Mouse (Mus musculus) heart, postnatal 0 days (tissue): ENCODE measurements around the gene Gpr180. TPM values are rescaled to one million over a fixed set of nuclear protein-coding genes. Genes with fewer than 3 reads are reported as not detected.

Source experiments
- ATAC-seq: fragments of 200-750 bp; cut with Nextera tagmentation; 2 replicates; pipeline ENCODE4 v1.8.0; 2017; ENCODE audit warnings: low read depth, moderate number of reproducible peaks, moderate library complexity; ENCODE audit not compliant: insufficient read depth
- DNase-seq: peaks from one replicate; pipeline ENCODE4 v3.0.0-alpha.2; 2016; ENCODE audit warnings: low spot score
- H3K27ac ChIP-seq: fragments of 300-500 bp; sonication (generic); 2 replicates; pipeline ENCODE4 v1.5.1; 2014; ENCODE audit warnings: low read depth, mild to moderate bottlenecking
- H3K27me3 ChIP-seq: fragments of 300-500 bp; sonication (generic); 2 replicates; pipeline ENCODE4 v1.6.1; 2014; ENCODE audit warnings: low read length, mixed read lengths; ENCODE audit not compliant: control insufficient read depth, insufficient read depth
- H3K36me3 ChIP-seq: fragments of 300-500 bp; sonication (generic); replicated peaks from 2 replicates; pipeline ENCODE4 v1.6.1; 2014; ENCODE audit warnings: low read length, mixed read lengths; ENCODE audit not compliant: control insufficient read depth, insufficient read depth
- H3K4me1 ChIP-seq: fragments of 300-500 bp; sonication (generic); 2 replicates; pipeline ENCODE4 v1.6.1; 2014; ENCODE audit warnings: antibody characterized with exemption; ENCODE audit not compliant: control insufficient read depth, insufficient read depth
- H3K4me2 ChIP-seq: fragments of 300-500 bp; sonication (generic); 2 replicates; pipeline ENCODE4 v1.6.1; 2014; ENCODE audit warnings: low read depth, mild to moderate bottlenecking, low read length, moderate library complexity
- H3K4me3 ChIP-seq: fragments of 300-500 bp; sonication (generic); 2 replicates; pipeline ENCODE4 v1.5.1; 2014; ENCODE audit warnings: low read depth, low read length
- H3K9ac ChIP-seq: fragments of 300-500 bp; sonication (generic); replicated peaks from 2 replicates; pipeline ENCODE4 v1.6.1; 2014; ENCODE audit warnings: low read depth, low read length, mixed read lengths
- H3K9me3 ChIP-seq: fragments of 300-500 bp; sonication (generic); replicated peaks from 2 replicates; pipeline ENCODE4 v1.6.1; 2016; ENCODE audit warnings: low read length; ENCODE audit not compliant: control insufficient read depth
- CTCF ChIP-seq: IDR thresholded peaks from 2 replicates; pipeline ENCODE4 v1.5.1; 2016; ENCODE audit warnings: antibody characterized with exemption, control low read depth, low read depth
- EP300 ChIP-seq: IDR thresholded peaks from 2 replicates; pipeline ENCODE4 v1.6.1; 2016; ENCODE audit warnings: antibody characterized with exemption, low read depth
- WGBS: fragments of 180-500 bp; shearing (Covaris S2); extraction: QIAGEN DNeasy Blood & Tissue Kit; methylation state at CpG from one replicate; pipeline ENCODE4 v1.1.7; 2014; 5-methylcytosine and 5-hydroxymethylcytosine counted together
- polyA plus RNA-seq: library from polyadenylated mRNA; unstranded; fragments of >200 nt; fragmentation: Nextera tagmentation; extraction: Ambion mirVana; gene quantifications from 2 replicates; pipeline ENCODE4 v1.2.1, GENCODE M21; 2015
- total RNA-seq: library from RNA; depleted of rRNA; stranded (reverse); fragments of >200 nt; gene quantifications from 2 replicates; pipeline ENCODE4 v1.2.3, GENCODE M21; 2014; ENCODE audit warnings: low replicate concordance

Gpr180 gene
- total and polyA plus RNA-seq, 2 experiments from 2014 or later = 41.6 to 70.0 TPM

GRCm38 (mm10) chr14:118173590-118174203 lies 36.7 kb downstream of the Gpr180 start:
- Histone ChIP-seq H3K4me2 (no peak overlapping the region), H3K4me1 (no peaks in the 10 kb centered on the region), H3K9ac (no peak overlapping the region), H3K27ac (no peak overlapping the region), H3K27me3 (no peaks in the 10 kb centered on the region), H3K4me3 (no peak overlapping the region), H3K9me3 (no peaks in the 10 kb centered on the region), H3K36me3 (peaks cover 10% of the 10 kb centered on the region)
- no peak for TF ChIP-seq CTCF
- no peak for TF ChIP-seq EP300
- ATAC-seq (no peak), DNase-seq (no peak)
- WGBS = 61% methylated on average over 11 of the region's 11 CpGs

- ATAC-seq (no peak), DNase-seq (no peak)
- H3K4me1 ChIP-seq = peaks cover 3% of the 10 kb centered on the region; the same call in 1 of the 2 replicates
- H3K36me3 ChIP-seq = no peaks in the 10 kb centered on the region
- H3K9me3 ChIP-seq = no peaks in the 10 kb centered on the region
- no peak overlapping the region for H3K9ac ChIP-seq
- H3K27me3 ChIP-seq = no peaks in the 10 kb centered on the region
- WGBS = 84% methylated on average over 30 of the region's 30 CpGs
- TF ChIP-seq EP300 = no peak
- TF ChIP-seq CTCF = no peak
- no peak overlapping the region for H3K27ac ChIP-seq
- H3K4me2 ChIP-seq = no peak overlapping the region
- H3K4me3 ChIP-seq = no peak overlapping the region
These were observed 38.2 kb downstream of the Gpr180 start for GRCm38 (mm10) chr14:118175071-118175693.

- no peak for TF ChIP-seq CTCF
- TF ChIP-seq EP300 = no peak
- Histone ChIP-seq H3K4me2 (no peak overlapping the region), H3K9ac (no peak overlapping the region), H3K4me3 (no peak overlapping the region), H3K36me3 (no peaks in the 10 kb centered on the region), H3K27me3 (no peaks in the 10 kb centered on the region), H3K27ac (no peak overlapping the region), H3K4me1 (peaks cover 3% of the 10 kb centered on the region; the same call in 1 of the 2 replicates), H3K9me3 (no peaks in the 10 kb centered on the region)
- no peak for DNase-seq
- WGBS = 84% methylated on average over 12 of the region's 12 CpGs
- ATAC-seq = no peak
These were observed 38.7 kb downstream of the Gpr180 start for GRCm38 (mm10) chr14:118175694-118176085.

GRCm38 (mm10) chr14:118179251-118179650 lies 42.3 kb downstream of the Gpr180 start:
- H3K27me3 ChIP-seq = no peaks in the 10 kb centered on the region
- H3K9me3 ChIP-seq = no peaks in the 10 kb centered on the region
- no peaks in the 10 kb centered on the region for H3K36me3 ChIP-seq
- no peak for ATAC-seq
- no peak overlapping the region for H3K27ac ChIP-seq
- TF ChIP-seq CTCF (no peak), EP300 (no peak)
- H3K4me2 ChIP-seq = no peak overlapping the region
- H3K4me1 ChIP-seq = peaks cover 3% of the 10 kb centered on the region; the same call in 1 of the 2 replicates
- no peak overlapping the region for H3K4me3 ChIP-seq
- WGBS = 42% methylated on average over 1 of the region's 1 CpGs
- no peak for DNase-seq
- no peak overlapping the region for H3K9ac ChIP-seq

GRCm38 (mm10) chr14:118179701-118180100 lies 42.7 kb downstream of the Gpr180 start:
- WGBS = 38% methylated on average over 7 of the region's 7 CpGs
- H3K27me3 ChIP-seq = no peaks in the 10 kb centered on the region
- TF ChIP-seq CTCF (no peak), EP300 (no peak)
- H3K27ac ChIP-seq = peak overlapping the region; percentile 58
- peaks cover 3% of the 10 kb centered on the region; the same call in 1 of the 2 replicates for H3K4me1 ChIP-seq
- no peak for DNase-seq
- H3K9me3 ChIP-seq = no peaks in the 10 kb centered on the region
- H3K36me3 ChIP-seq = no peaks in the 10 kb centered on the region
- peak overlapping the region; percentile 23 for H3K9ac ChIP-seq
- H3K4me3 ChIP-seq = peak overlapping the region; percentile 48
- ATAC-seq = no peak
- H3K4me2 ChIP-seq = peak overlapping the region; percentile 95
